Mouse (Mus musculus) heart, adult 9 months (tissue): ENCODE measurements around the gene Gm13090.
A peak's percentile ranks its signal among the peaks of the same experiment; 100 is the strongest.

Experiments used
- DNase-seq, 2 experiments: peaks; one replicate each; pipeline ENCODE4 v3.0.0; 2022; ENCODE audit warnings: low spot score in 2 of 2

Gm13090 gene

DNA sequence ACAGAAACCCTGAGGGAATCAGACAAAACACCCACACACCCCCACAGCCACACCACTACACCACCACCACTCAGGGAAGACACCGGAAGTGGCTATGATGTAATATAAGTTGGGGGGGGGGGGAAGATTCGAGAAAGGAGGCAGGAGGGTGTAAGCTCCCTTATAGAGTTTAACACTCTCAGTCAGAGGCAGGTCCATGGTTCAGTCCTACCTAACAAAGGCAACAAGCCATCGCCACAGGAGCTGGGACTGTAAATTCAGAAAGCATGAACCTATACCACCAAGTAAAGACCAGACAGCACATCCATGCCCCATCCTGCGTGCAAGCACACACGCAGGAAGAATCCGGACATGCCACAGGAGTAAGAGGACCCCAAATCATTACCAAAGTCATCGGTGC lies at the start of gene Gm13090:
TSS of gene Gm13090 (plus strand) at position 301 of the 400 bp plus-strand sequence.
- no peak for DNase-seq

DNA sequence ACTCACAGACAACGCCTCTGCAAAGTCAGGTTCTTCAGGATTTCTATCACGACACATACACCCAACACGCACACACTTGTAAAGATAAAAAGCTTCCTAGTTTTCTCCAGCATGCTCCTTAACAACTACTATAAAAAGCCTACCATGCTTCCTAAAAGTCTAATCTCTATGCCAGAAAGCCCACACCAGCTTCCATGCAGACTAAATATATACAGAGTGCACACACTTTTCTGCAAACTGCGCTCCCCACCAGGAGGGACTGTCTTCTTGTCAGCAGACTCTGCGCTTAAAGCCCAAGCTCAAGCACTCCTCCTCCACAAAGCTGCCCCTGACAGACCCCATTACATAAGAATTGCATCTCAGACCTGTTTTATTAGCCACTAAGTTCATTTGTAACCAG lies 47.9 kb upstream of the Gm13090 start:
- DNase-seq = no peak

DNA sequence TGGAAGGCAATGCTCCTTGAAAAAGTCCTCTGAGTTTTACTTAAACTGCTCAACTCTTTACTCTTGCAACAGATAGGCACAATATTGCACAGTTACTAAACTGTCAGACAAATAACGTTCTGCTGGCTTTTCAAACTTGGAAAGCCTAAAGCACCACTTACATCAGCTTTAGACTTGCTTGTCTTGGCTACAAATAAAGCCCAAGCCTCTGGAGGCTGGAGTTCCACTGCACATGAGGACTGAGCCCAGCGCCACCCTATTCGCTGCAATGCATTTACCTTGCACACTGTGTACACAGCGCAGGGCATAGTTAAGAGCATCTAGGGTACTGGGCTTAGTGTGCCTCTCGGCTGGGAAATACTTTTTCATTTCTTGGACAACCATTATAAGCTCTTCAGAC lies 46.1 kb upstream of the Gm13090 start:
- DNase-seq = peak; percentile 45 to 49

DNA sequence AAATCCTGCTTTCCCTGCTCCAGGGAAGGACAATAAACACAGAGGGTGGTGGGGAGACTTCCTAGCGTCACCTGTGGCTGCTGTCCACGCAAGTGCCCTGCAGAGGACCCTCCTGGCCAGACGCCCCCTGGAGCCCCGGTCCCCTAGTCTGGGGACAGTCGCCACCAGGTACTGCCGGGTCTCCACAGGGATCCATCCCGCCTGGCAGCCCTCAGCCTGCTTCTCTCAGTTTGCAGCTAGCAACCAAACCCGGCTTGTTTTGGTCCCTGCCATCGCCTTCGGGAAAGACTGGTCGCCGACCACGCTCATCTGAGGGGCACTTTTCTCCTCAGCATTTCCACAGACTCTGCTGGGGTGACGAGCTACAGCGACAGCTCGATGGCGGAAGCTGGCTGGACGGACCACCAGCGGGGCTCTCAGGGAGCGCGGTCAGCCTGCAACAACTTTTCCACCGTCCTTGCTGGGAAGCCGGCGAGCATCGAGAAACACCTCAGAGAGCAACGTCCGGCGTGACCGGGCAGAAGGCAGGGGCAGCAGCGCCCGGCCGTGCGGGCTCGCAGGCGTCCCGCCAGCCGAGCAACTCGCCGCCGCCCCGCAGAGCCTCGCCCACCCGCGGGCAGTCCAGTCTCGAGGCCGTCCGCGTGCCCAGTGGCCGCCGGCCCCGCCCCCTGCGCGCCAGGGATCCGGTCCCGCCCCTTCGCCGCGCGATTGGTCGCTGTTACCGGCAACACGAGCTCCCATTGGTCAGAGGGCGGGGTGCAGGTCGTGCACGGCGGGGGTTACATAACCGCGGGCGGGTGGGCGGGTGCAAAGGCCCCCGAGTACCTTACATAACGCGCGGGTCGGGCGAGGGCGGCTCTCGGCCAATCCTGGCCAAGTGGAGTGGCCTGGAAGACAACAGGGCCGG lies 45.1 kb upstream of the Gm13090 start, which contains the start of gene Per3:
TSS of gene Per3 (minus strand) at position 629 of the 907 bp plus-strand sequence.
- peak; percentile 99 for DNase-seq

DNA sequence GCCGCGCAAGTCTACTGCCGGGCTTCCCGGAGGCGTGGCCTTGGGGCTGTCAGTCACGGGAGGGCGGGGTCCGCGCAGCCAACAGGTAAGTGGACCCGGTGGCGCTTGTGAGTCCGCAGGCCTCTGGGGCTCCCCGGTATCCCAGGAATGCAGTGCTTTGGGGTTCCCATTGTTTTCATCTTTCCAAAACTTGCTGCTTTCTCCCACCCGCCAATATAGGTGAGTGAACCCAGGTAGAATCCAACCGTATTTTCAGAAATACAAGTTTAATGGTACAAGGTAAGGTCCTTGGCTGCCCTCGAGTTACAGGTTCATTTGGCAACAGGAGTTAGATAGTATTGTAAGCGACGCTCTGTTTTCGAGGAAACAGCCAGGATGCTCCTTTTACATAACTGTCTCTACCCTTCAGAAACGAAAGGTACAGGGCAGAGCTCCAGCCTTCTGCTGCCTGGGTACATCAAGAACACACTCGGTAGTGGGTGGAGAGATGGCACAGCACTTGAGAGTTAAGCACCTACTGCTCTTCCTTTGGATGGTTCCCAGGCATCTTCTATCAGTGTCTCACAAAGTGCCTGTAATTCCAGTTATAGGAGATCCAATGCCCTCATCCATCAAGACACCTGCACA lies 44.3 kb upstream of the Gm13090 start:
- DNase-seq = no peak

DNA sequence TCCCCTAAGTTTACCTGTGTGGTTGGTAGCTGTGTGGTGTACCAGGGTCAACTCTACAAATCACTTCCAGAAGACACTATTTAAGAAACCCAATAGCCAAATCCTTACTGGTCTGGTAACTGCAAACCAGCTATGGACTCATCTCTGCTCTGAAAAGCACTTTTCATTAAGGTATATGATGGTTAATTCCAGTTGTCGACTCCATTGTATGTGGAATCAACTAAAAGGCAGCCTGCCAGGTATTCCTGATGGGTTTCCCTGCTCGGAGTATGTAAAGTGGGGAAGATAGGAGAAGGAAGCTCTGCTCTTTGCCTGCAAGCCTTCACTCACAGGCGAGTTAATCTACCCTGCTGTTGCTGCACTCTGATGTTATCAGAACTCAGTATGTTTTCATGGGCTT lies 42.8 kb upstream of the Gm13090 start:
- no peak for DNase-seq

DNA sequence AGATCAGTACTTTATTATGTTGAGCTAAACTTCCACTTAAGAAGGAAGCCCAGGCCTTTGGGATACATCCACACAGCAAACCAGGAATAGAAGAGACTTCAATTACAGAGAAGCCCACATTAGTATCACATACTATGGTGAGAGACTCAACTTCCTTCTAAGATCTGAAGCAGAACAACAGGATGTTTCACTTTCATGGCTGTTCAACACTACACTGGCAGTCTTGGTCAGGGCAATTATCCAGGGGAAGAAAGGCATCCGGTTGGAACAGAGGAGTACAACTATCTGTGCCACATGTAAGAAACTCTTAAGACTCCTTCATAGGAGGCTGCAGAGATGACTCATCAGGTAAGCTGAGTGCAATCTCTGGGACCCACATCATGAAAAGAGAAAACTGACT lies 38.2 kb upstream of the Gm13090 start:
- DNase-seq = no peak

DNA sequence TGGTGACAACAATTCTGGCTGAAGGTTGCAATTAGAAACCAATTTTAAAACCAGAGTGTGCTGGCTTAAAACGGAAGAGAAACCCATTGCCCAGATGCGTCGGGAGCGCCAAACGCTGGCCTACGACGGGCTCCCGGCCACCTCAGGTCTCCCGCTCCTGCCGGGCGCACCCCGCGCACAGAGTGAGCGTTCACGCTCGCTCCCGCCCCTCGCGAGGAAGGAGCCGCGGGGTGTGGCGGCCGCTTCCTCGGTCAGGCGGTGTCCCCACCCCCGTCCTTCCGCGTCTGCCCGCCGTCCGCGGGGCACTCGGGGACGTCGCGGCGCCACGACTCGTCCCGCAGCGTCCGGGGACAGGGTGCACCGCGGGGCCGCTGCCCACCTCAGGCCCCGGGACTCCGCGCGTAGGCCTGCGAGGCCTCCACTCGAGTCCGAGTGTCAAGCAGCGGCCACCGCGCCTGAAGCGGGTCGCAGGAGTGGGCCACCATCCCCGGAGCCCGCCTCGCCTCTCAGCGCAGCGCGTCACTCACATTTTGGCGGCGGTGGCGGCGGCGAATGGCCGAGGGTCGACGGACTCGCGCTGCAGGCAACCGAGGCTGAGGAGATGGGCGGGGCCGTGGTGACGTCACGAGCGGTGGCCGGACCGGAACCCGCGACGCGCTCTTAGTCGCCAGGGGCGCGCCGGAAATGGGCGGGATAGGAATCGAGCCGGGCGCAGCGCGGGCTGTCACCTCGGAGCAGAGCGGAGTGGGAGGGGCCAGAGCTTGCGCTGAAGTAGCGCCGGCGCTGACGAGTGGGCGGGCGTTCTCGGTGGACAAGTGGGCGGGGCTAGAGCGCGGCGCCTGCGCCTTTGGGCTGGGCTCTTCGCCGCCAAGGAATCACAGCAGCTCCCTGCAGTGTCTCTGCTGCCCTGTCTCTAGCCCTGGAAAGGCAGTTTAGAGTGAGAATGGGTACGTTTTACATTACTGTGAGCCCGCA lies 31.7 kb upstream of the Gm13090 start, which contains the start of gene Vamp3:
TSS of gene Vamp3 (minus strand) at position 617 of the 975 bp plus-strand sequence.
- peak; percentile 97 to 98 for DNase-seq

DNA sequence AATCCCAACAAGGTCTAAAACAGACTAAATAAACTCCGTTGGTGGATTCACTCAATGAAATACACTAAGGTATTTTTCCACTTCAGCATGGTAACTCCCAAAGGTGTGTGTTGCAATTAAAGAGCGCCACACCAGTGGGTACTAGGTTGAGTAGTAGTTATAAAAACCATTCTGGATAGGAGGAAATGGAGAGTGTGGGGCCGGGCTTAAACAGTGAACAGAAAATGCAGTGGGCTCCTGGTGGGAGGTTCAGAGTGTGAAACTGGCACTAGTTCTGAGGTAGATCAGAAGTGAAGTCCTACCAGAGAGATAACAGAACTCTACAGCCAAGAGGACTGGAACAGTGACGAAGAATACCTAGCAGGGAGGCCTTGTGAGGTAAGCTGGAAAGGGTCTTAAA lies 30.7 kb upstream of the Gm13090 start:
- DNase-seq = no peak

DNA sequence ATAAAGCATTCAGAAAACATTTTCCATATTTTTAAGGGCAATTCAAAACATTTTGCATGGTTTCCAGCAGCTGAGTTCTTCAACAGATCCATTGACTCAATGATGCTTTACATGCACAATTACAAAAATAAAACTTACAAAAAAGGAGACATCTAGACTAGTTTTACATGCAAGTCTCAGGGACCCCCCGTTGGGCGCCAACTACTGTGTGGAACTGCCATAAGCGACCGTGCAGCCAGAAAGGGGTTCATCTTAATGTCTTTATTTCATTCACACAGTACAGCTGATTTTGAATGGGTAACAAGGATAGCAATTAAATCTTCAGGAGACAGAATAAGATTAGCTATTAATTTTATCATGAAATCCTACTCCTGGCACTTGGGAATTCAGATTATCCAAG lies 29.8 kb upstream of the Gm13090 start:
- DNase-seq = no peak

DNA sequence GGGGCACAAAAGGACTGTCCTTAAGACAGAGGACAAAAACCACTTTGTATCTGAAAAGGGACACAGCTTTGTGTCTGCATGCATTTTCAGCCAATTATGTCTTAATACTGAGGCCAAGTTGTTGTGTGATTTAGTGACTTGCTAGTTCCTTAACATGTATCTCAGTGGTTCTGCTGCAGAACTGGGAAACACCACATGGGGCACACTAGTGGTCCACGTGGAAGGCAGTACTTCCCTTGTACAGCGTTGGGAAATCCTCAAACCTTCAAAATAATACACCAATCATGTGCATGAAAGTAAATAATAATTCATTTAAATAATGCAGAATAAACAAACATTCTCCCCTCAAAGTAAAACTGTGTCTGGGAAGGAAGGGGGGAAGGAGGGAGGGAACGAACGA lies 20.6 kb upstream of the Gm13090 start:
- no peak for DNase-seq

DNA sequence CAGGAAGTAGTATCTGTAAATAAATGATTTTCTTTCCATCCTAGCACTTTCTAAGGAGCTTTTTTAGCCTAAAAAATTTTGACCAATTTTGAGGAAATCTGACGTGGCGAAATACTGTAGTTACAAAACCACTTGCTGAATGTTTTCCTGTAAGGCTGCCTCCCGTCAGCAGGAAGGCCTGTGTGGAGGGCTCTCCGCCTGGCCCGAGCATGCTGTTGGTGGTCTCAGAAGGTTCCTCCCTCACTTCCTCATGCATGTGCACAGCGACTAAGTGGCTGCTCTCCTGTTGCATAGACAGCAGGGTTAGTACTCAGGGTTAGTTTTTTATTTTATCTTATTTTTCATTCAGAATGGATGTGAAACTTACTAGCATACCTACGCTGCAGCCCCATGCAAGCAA lies 18.4 kb upstream of the Gm13090 start:
- no peak for DNase-seq

DNA sequence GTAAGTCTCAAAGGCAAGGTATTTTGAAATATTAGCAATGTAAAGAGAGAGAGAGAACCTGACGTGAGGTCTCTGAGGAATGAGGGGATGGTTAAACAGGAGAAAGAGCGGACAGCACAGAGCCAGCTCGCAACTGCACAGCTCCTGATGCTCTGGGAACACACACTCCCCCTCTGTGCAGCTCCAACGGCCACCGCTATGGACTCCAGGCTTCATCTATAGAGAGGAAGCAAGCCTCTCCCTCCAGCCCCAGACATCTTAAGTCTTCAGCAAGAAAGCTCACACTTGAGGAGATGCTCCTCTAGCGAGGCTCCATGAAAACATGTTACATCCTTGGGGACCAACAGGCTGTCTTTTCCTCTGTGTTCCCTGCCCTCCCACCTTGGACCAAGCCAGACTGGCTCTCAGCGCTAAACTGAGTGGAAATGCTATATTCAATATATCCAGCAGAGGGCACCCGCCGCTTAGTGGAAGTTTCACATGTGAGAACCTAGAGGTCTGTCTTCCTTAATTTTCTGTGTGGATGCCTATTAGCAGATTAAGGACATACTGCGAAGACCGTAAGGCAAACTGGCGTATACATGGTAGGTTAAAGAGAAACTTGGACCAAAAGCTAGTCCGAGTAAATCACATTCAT lies 16.1 kb upstream of the Gm13090 start:
- DNase-seq = peak; percentile 41 to 66

DNA sequence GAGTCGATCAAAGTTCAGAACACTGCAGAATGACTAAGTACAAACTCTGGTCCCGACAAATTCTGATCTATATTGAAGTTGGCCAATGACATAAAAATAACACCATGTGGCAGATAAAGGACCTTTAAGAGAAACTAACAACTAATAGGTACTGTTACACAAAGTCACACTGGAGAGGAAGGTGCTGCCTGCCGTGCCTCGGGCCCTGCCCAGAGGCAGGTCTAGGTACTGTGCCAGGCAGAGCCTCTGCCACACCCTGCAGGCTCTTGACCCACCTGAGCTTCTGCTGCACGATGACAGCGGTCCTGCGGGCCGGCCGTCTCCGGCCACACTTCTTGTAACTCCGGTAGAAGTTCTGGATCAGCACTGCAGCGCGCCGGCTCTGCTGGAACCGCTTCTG lies 14.6 kb upstream of the Gm13090 start:
- DNase-seq = no peak

DNA sequence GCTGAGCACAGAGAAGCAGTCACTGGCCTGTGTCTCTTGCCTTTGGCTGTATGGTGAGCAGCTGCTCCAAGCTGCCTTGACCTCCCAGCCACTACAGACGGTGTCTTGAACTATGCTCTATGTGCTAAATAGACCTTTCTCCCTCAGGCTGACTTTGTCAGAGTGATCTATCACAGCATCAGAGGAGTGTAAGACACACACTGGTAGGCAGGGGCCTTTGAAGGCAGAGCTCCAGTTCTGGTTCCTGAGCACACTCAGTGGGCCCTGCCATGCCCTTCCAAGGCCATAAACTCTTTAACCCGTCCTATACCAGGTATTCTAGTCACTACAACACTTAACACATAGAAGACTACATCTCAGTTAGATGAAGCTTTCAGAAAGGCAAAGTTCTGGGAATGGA lies 8.0 kb upstream of the Gm13090 start:
- DNase-seq = no peak

DNA sequence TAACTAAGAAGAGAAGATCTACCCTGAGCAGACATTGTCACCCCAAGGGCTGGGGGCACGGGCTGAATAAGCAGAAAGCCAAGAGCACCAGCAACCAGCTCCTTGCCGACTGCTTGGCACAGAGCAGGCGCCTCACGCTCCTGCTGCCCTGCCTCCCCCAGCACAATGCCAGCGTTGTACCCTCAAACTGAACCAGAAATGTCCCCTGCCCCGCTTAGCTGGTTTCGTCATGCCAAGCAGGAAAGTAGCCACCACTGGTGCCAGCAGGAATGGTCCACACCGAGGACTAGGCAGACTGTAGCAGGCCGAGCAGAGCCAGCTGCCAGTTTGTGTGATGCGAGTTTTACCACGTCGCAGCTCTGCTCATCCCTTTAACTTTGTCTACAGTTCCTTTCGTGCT lies 7.4 kb upstream of the Gm13090 start:
- no peak for DNase-seq

DNA sequence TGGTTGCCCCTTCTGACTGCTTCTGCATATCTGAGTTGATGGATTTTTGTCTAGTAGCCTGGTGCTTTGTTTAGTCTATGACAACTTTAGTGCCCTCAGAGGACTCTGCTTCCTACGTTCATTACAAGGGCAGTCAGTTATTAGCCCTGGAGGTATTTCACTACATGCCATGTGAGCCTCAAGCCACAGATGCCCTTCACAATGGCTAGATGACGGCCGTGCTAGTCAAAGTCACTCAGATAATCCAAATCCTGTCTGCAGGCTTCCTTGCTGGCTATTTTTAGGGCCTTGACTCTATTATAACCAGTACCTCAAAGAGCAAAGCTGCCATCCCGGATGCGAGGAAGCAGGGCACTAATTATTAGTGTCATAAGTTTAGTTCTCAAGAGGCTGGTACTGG lies 6.3 kb upstream of the Gm13090 start:
- peak; percentile 69 to 71 for DNase-seq

DNA sequence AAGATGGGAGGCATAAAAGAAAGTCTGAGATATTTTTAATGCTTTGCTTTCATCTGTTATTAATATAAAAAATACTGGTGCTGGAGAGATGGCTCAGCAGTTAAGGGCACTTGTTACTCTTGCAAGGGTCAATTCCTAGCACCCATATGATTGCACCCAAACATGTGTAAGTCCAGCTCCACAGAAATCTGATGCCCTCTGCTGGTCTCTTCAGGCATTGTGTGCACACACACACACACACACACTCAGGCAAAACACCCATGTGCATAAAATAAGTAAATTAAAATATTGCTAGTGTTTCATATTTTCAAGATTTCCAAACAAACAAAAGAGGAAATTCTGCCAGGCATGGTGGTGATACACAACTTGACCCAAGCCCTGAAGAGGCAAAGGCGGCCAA lies 2.0 kb upstream of the Gm13090 start:
- no peak for DNase-seq

DNA sequence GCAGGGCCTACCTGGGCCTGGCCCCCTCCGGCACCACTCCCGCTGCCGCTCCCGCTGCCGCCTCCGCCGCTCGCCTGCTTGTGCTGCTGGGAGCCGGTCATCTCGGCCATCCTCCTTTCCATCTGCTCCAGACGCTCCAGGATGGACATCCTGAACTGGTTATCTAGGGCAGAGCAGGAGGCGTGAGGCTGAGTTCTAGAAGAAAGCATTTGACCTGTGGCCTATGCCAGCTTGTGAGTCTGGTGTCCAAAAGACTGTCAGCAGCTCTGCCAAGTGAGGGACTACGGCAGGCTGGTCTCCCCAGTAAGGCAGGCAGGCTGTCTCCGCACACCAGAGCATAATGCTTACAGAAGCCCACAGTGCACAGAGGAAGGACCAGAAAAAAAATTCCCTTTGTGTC lies 551 bp upstream of the Gm13090 start:
- peak; percentile 51 to 59 for DNase-seq

DNA sequence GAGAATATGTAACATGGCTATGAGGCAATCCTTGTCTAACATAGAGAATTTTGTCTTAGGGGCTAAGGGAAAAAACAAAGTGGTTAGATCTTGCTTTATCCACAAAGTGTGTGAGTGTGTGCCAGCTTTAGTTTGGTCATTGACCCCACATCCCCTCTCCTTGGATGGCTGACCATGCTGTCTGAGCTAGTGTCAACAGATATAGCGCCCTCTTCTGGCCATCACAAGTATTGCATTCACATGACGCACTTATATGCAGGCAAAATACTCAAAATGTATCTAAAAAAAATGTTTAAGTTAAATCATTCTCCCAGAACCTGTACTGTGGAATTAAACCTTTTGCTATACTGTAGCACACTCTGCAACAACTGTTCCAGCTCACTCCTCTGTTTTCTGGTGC lies 5.8 kb downstream of the Gm13090 start:
- DNase-seq = no peak

DNA sequence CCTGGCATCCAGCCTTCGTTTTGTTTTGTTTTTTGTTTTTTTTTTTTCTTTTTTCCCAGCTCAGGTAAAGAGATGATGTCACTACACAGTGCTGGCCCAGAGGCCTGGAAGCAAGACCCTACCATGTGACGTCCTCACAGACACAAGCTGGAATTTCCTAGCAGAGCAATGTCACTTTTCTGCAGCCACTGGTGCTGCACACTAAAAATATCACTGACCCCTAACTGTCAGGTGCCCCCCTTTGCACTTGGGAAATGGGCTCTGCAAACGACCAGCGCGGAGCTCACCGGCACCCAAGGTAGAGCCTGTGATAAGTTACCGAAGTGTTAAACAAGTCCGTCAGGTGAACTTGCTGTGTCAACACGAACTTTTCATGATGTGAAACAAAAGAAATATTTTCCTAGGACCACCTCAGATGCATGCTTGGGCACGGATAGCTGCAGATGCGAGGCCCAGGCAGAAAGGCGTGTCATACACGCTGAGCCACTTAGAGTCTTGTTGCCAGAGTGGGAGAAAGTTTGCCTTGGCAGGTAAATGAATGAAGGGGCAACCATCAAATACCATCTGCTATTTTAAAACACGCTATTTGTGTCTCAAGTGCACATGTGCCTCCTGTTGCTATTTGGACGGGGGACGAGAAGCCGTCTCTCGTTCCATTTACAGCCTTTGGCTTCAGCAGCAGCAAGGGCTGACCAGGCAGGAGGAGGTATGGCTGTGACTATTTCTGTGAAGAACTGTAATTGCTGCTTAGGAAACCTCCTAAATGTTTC lies 7.1 kb downstream of the Gm13090 start:
- DNase-seq = peak; percentile 51 to 68
